Mouse (Mus musculus): ENCODE data around the gene Ppl.

Gene Ppl

DNA sequence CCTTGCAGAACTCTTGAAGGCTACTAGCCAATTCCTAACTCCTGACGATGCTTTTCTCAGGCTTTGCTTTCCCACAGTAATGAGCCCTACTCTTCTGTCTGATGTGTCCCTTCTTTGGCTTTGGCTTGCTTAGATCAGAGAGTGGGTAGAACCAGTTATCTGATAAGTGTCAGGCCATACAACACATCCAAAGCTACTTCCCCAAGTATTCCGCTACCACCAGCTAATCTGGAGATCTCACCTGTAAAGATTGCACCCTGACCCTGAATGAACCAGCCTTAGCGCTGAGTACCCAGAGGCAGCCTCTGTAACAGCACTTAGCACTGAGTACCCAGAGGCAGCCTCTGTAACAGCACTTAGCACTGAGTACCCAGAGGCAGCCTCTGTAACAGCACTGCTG, 86.9 kb downstream of the Ppl start:
- intact Hi-C loops (cut with DNase I), result no loop called here

DNA sequence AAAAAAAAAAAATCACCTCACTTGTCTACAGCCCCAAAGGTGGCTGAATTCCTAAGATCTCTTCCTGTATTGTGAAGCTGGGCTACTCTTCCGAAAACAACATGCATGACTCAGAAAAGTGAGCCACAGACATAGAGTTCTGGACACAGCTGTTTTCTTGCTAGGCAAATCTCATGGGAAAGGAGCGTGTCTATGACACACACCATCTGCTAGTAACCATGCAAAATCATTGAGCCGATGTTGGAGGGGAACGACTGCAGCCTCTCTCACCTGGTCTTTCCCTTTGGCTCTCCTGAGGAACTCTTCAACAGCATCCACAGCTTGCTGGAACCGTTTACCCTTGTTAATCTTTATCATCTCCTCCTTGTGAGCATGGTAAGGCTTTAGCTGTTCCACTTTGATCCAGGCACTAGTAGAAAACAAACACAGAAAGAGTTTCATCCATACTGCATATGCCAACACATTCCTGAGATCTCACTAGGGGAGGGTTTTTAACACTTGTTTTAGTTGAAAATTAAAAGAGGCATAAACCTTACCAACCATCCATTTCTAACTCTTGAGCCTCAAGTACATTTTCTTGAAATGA, 95.5 kb downstream of the Ppl start:
- intact Hi-C loops (cut with DNase I), result no loop called here

Data from adrenal gland (tissue).